8 mouse cellular contexts compared by ENCODE assay signal in genomic region chr9:96364141-96364838, GRCm38 (mm10). TPM values are rescaled to one million over a fixed set of nuclear protein-coding genes. Genes with fewer than 3 reads are reported as not detected.
DNase-seq lines count a peak whose midpoint lies in the region; ATAC-seq and TF ChIP-seq lines count a peak whose summit lies in the region.

Atp1b3 (minus strand) TSS chr9:96364442.

- H3K4me1 ChIP-seq in cortical plate, adult 2 months (ENCODE audit: control insufficient read depth, insufficient read depth, low read length): peaks cover 2% of the 10 kb centered on the region; the same call in 1 of the 2 replicates

- DNase-seq in gastrocnemius, postnatal 10 days: peak; percentile 100
- peak; percentile 98 for DNase-seq in induced T-regulatory cell, adult 2 months (ENCODE audit: low read depth)
- peak; percentile 93 to 98 for DNase-seq in left cerebral cortex, adult 9 months (ENCODE audit: low spot score in 2 of 2)
- DNase-seq in right cerebral cortex, postnatal 14 days: peak; percentile 99
- DNase-seq in urinary bladder, postnatal 36 days (ENCODE audit: low spot score in 2 of 2): peak; percentile 100

- TF ChIP-seq POLR2A in cortical plate, adult 2 months (IDR thresholded peaks at IDR 0.05; ENCODE audit: extremely low read depth, insufficient read depth, low read length): peak; percentile 33

- peak; percentile 84 for ATAC-seq in activated CD4-positive, CD25-positive, alpha-beta regulatory T cell, adult 4 months
- peak; percentile 88 for ATAC-seq in megakaryocyte progenitor cell, adult 5-6 weeks (replicated peaks; ENCODE audit: poor library complexity)

- peak within 1 kb of the TSS; percentile 95 for H3K27ac ChIP-seq in cortical plate, adult 2 months (ENCODE audit: insufficient read depth, low read length)

- no peak for TF ChIP-seq CTCF in cortical plate, adult 2 months (IDR thresholded peaks at IDR 0.05; ENCODE audit: extremely low read depth, insufficient read depth, low read length)

- peak within 1 kb of the TSS; percentile 66 for H3K4me3 ChIP-seq in cortical plate, adult 2 months (ENCODE audit: insufficient read depth, low read length)

RNA-seq across cellular contexts. Expression of gene Atp1b3, which starts in this region (rescaled TPM):
- polyA plus RNA-seq in activated CD4-positive, CD25-positive, alpha-beta regulatory T cell, adult 4 months (2017; shearing (Covaris generic)): 100 to 1,000 TPM; 275 to 348 TPM
- polyA plus RNA-seq in cortical plate, adult 2 months (2012; rRNA removed): 123 and 128 TPM in 2 replicates
- 10 to 100 TPM; 61.5 to 66.8 TPM for total RNA-seq in gastrocnemius, postnatal 10 days (2021)
- 206 and 221 TPM in 2 replicates for total RNA-seq in megakaryocyte progenitor cell, adult 5-6 weeks (2015)
- total RNA-seq in megakaryocyte progenitor cell, adult 5-6 weeks (2017): 106 and 130 TPM in 2 replicates

Comparison
In these comparisons a context has a peak if more than half of its experiments do, and no peak if none do; other contexts are left out.
1. Peak in every context shown above with its lines: DNase-seq, ATAC-seq, H3K4me3 ChIP-seq and H3K27ac ChIP-seq.